Mouse (Mus musculus) stomach, postnatal 0 days (tissue): Measurements from ENCODE around the gene Eci2.
A peak's percentile ranks its signal among the peaks of the same experiment; 100 is the strongest.

Experiments used
- CTCF ChIP-seq: IDR thresholded peaks from 2 replicates; pipeline ENCODE4 v1.5.1; 2016; ENCODE audit warnings: antibody characterized with exemption, low read depth, mild to moderate bottlenecking, moderate library complexity
- EP300 ChIP-seq: optimal IDR thresholded peaks from 2 replicates; pipeline ENCODE3; 2016; ENCODE audit warnings: antibody characterized with exemption

DNA sequence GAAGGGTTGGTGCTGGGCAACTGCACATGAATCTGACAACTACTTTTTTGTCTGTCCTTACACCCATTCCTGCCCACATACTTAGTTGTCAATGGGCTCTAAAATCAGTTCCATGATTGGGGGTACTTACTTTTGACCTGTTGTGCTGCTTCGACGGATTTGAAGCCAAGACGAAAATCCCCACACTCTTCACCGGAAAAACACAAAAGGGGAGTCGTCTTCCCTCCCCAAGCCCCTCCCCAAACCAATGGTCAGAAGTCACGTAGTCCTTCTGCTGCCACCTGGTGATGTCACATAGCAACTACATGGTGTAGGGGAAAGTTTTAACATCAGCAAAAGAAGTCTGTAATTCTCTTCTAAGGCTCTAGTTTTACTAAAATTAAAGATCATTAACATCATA lies at the start of gene Eci2:
- TF ChIP-seq CTCF = peak; percentile 84
- no peak for TF ChIP-seq EP300
